In the genomic region with DNA sequence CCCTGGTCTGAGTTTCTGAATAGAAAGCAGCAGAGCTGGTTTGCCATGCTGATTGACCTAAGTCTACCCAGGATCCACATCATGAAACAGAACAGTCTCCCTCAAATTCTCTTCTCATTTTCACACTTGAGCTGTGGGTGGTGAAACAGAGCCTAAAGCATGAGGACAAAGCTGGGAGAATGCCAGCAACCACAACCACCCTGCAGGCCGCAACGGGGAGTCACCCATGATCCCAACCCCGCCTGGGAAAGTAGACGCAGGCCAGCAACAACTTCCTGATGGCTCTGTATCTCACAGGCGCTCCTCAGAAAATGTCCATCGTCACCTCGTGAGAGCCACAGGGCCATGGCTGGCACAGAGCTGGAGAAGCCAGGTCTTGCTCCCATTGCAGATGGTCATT, we compare ENCODE assay signal across 17 mouse cellular contexts. TPM values are rescaled to one million over a fixed set of nuclear protein-coding genes. Genes with fewer than 3 reads are reported as not detected.
A peak's percentile ranks its signal among the peaks of the same experiment; 100 is the strongest.
DNase-seq lines count a peak whose midpoint lies in the region; ATAC-seq and TF ChIP-seq lines count a peak whose summit lies in the region.
"Had no signal": no experiment of that assay in that cellular context is flagged by ENCODE, and none has a peak within 500 bp of the region (broad histone marks: within the 10 kb centered on the region; RNA-seq: fewer than 3 reads in every experiment).

No protein-coding gene starts in this region.

- intact Hi-C loops in heart, postnatal 25 days (cut with DNase I), result loop anchor here (5.0 kb wide), 2 partner anchors 84 to 141 kb away; no protein-coding TSS in a partner anchor

- H3K4me3 ChIP-seq in heart, embryonic 16.5 days (ENCODE audit: low read length), result no peak overlapping the region
- no peak overlapping the region for H3K4me3 ChIP-seq in stomach, postnatal 0 days (ENCODE audit: low read depth, low read length)
- H3K4me3 ChIP-seq: forebrain, embryonic 15.5 days; limb, embryonic 10.5 days; liver, embryonic 15.5 days; midbrain, embryonic 13.5 days; neural tube, embryonic 15.5 days had no signal

- ATAC-seq in heart, embryonic 16.5 days (replicated peaks; ENCODE audit: extremely low read depth, insufficient read depth, low FRiP score), result no peak
- ATAC-seq in common myeloid progenitor, adult 5-6 weeks (replicated peaks; ENCODE audit: low read depth, poor library complexity, severe bottlenecking), result peak; percentile 39
- no peak for ATAC-seq in stomach, postnatal 0 days (ENCODE audit: low FRiP score, low TSS enrichment)
- ATAC-seq: forebrain, embryonic 15.5 days; midbrain, embryonic 13.5 days had no signal

- 0 out of 2 replicates have a peak overlapping the region, but pooled peaks have one; percentile 5 for H3K27ac ChIP-seq in heart, embryonic 16.5 days (ENCODE audit: low read length)
- H3K27ac ChIP-seq in stomach, postnatal 0 days (replicated peaks), result no peak overlapping the region
- H3K27ac ChIP-seq: forebrain, embryonic 15.5 days; limb, embryonic 10.5 days; liver, embryonic 15.5 days; midbrain, embryonic 13.5 days; neural tube, embryonic 15.5 days had no signal

- WGBS in heart, embryonic 16.5 days, result 70% methylated on average over 7 of the region's 7 CpGs
- WGBS in stomach, postnatal 0 days, result 66% methylated on average over 7 of the region's 7 CpGs

- no peak for TF ChIP-seq EP300 in stomach, postnatal 0 days (optimal IDR thresholded peaks at IDR 0.05)

- H3K9me3 ChIP-seq in heart, embryonic 16.5 days (replicated peaks; ENCODE audit: control insufficient read depth, low read length), result no peaks in the 10 kb centered on the region
- no peaks in the 10 kb centered on the region for H3K9me3 ChIP-seq in stomach, postnatal 0 days (ENCODE audit: control insufficient read depth, low read length)
- H3K9me3 ChIP-seq: forebrain, embryonic 15.5 days; limb, embryonic 10.5 days; liver, embryonic 15.5 days; midbrain, embryonic 13.5 days; neural tube, embryonic 15.5 days had no signal

- H3K4me1 ChIP-seq in heart, embryonic 16.5 days (ENCODE audit: control insufficient read depth, insufficient read depth, low read length), result peaks cover 54% of the 10 kb centered on the region
- H3K4me1 ChIP-seq in stomach, postnatal 0 days (replicated peaks; ENCODE audit: control insufficient read depth, insufficient read depth), result no peaks in the 10 kb centered on the region; the same call in 1 of the 2 replicates

- H3K4me2 ChIP-seq in heart, embryonic 16.5 days (ENCODE audit: low read depth, low read length), result no peak overlapping the region
- no peak overlapping the region for H3K4me2 ChIP-seq in stomach, postnatal 0 days (replicated peaks; ENCODE audit: low read depth)
- H3K4me2 ChIP-seq: forebrain, embryonic 15.5 days; liver, embryonic 15.5 days; midbrain, embryonic 13.5 days; neural tube, embryonic 15.5 days had no signal

- H3K9ac ChIP-seq in heart, embryonic 16.5 days (ENCODE audit: low read length), result no peak overlapping the region
- no peak overlapping the region for H3K9ac ChIP-seq in stomach, postnatal 0 days (ENCODE audit: low read length)
- H3K9ac ChIP-seq: forebrain, embryonic 15.5 days; liver, embryonic 15.5 days; midbrain, embryonic 13.5 days; neural tube, embryonic 15.5 days had no signal

- TF ChIP-seq CTCF in stomach, postnatal 0 days (IDR thresholded peaks at IDR 0.05; ENCODE audit: low read depth), result no peak

- no peaks in the 10 kb centered on the region for H3K27me3 ChIP-seq in heart, embryonic 16.5 days (ENCODE audit: control insufficient read depth, insufficient read depth, low read length)
- H3K27me3 ChIP-seq in stomach, postnatal 0 days (ENCODE audit: control insufficient read depth, insufficient read depth, low read length), result no peaks in the 10 kb centered on the region
- H3K27me3 ChIP-seq: forebrain, embryonic 15.5 days; liver, embryonic 15.5 days; midbrain, embryonic 13.5 days; neural tube, embryonic 15.5 days had no signal

- peaks cover 33% of the 10 kb centered on the region for H3K36me3 ChIP-seq in heart, embryonic 16.5 days (ENCODE audit: control insufficient read depth, insufficient read depth)
- H3K36me3 ChIP-seq in stomach, postnatal 0 days (ENCODE audit: control insufficient read depth, insufficient read depth, low read length), result peaks cover 17% of the 10 kb centered on the region

- DNase-seq in heart, postnatal 25 days (ENCODE audit: low spot score), result no peak
- peak; percentile 37 for DNase-seq in urinary bladder, postnatal 14 days (ENCODE audit: low spot score)
- DNase-seq in urinary bladder, postnatal 25 days (ENCODE audit: low spot score), result no peak
- DNase-seq in stomach, postnatal 0 days (ENCODE audit: low spot score), result peak; percentile 39
- no peak for DNase-seq in cerebellum, adult 9-11 months
- no peak for DNase-seq in adrenal gland, postnatal 4 days (ENCODE audit: low spot score in 2 of 2)
- DNase-seq: adrenal gland, adult 2 months; gastrocnemius, postnatal 36 days; kidney, adult 11 months; right cerebral cortex, postnatal 4 days had no signal

RNA-seq across cellular contexts. Expression of a gene that starts 4.0 kb away (rescaled TPM):
- polyA plus RNA-seq in heart, embryonic 16.5 days (2015; fragmentation: Nextera tagmentation; extraction: Ambion mirVana), result 1.0 and 1.1 TPM in 2 replicates
- total RNA-seq in heart, postnatal 25 days (2021), result under 1 TPM; 0.44 to 0.64 TPM
- 1.8 and 2.4 TPM in 2 replicates for total RNA-seq in common myeloid progenitor, adult 5-6 weeks (2017)
- polyA plus RNA-seq in stomach, postnatal 0 days (2015; fragmentation: Nextera tagmentation; extraction: Ambion mirVana), result 1.1 and 1.5 TPM in 2 replicates
- total RNA-seq in adrenal gland, postnatal 4 days (2021), result 10 to 100 TPM; 17.3 to 18.2 TPM

RNA-seq across cellular contexts. Expression of a gene that starts 4.5 kb away (rescaled TPM):
- polyA plus RNA-seq in heart, embryonic 16.5 days (2015; fragmentation: Nextera tagmentation; extraction: Ambion mirVana), result 41.3 and 42.8 TPM in 2 replicates
- total RNA-seq in heart, postnatal 25 days (2021), result 10 to 100 TPM; 14.6 to 15.3 TPM
- 76.8 and 85.4 TPM in 2 replicates for total RNA-seq in common myeloid progenitor, adult 5-6 weeks (2017)
- 41.7 and 51.4 TPM in 2 replicates for polyA plus RNA-seq in stomach, postnatal 0 days (2015; fragmentation: Nextera tagmentation; extraction: Ambion mirVana)
- 10 to 100 TPM; 66.2 to 72.6 TPM for total RNA-seq in adrenal gland, postnatal 4 days (2021)

Comparison
In these comparisons a context has a peak if more than half of its experiments do, and no peak if none do; other contexts are left out.
1. DNase-seq: peak in urinary bladder, postnatal 14 days (single experiment) and stomach, postnatal 0 days (single experiment); none in heart, postnatal 25 days (single experiment), urinary bladder, postnatal 25 days (single experiment), cerebellum, adult 9-11 months (single experiment) and adrenal gland, postnatal 4 days (0 of 2).